Mouse (Mus musculus) erythroid progenitor cell, adult 5-6 weeks (primary cell): Measurements from ENCODE around the gene Spert. TPM values are rescaled to one million over a fixed set of nuclear protein-coding genes. Genes with fewer than 3 reads are reported as not detected.

Source experiments
- total RNA-seq, 2 experiments: library from RNA; stranded (forward) in 1 of 2; stranded (reverse) in 1 of 2; fragments of 150-400 nt in 1 of 2; fragments of 186-747, 209-891 nt in 1 of 2; gene quantifications; 2 replicates each; pipeline versions ENCODE4 v1.2.3 to v1.2.4; 2015 to 2017; ENCODE audit warnings: low replicate concordance in 2 of 2

Gene Spert
- total RNA-seq, 2 experiments from 2014 or later = not detected

Other genes with a start within 250 kb of the Spert start
- not detected in 2 replicates for gene Siah3, start 137.1 kb downstream of the Spert start, total RNA-seq (2015; ENCODE audit: low replicate concordance)
- not detected in 2 replicates for gene Siah3, start 137.1 kb downstream of the Spert start, total RNA-seq (2017; ENCODE audit: low replicate concordance)
- gene Erich6b, start 49.1 kb upstream of the Spert start, total RNA-seq (2015; ENCODE audit: low replicate concordance) = not detected in 2 replicates
- gene Erich6b, start 49.1 kb upstream of the Spert start, total RNA-seq (2017; ENCODE audit: low replicate concordance) = not detected in 2 replicates
- gene Cog3, start 161.4 kb upstream of the Spert start, total RNA-seq (2015; ENCODE audit: low replicate concordance) = 10.8 and 18.9 TPM in 2 replicates
- 9.5 and 16.9 TPM in 2 replicates for gene Cog3, start 161.4 kb upstream of the Spert start, total RNA-seq (2017; ENCODE audit: low replicate concordance)
- 15.1 and 18.0 TPM in 2 replicates for gene Slc25a30, start 193.9 kb upstream of the Spert start, total RNA-seq (2015; ENCODE audit: low replicate concordance)
- 6.3 and 15.4 TPM in 2 replicates for gene Slc25a30, start 193.9 kb upstream of the Spert start, total RNA-seq (2017; ENCODE audit: low replicate concordance)